Mouse (Mus musculus) pancreas, adult 10 weeks (tissue): ENCODE data around the gene Nacc2. TPM values are rescaled to one million over a fixed set of nuclear protein-coding genes. Genes with fewer than 3 reads are reported as not detected.

Source experiments
- polyA plus RNA-seq: library from polyadenylated mRNA; stranded (reverse); fragments of 350-450 nt; fragmentation: Illumina TruSeq; extraction: RNeasy Lipid Tissue Mini Kit (QIAGEN cat#74804); gene quantifications from one replicate; pipeline ENCODE4 v1.2.3, GENCODE M21; 2015; ENCODE audit warnings: low read depth, low replicate concordance; ENCODE audit not compliant: insufficient read depth

The Nacc2 gene
- 5.5 TPM for polyA plus RNA-seq

DNA sequence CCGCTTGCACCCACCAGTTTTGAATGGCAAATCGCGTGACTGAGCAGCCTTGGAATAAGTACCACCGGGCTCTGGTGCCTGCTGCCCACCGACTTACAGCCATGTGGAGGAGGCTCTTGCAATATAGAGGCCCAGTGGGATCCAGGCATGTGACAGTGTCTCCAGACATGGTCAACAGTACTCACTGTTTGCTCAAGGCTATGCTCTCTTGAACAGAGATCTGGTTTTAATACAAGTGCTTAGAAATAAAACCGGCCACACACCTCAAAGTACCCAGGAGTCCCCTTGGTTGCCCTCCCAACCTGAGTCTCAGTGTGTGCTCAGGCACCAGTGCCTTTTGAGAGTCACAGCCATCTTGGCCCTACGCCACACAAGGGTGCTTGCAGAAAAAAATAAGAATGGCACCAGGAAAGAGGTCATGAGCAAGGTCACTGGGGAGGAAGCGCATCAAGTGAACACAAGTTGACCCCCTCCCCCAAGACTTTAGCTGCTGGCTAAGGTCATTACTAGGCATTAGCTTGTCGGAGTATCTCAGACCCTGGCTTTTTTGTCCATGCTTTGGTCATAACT, at the start of gene Nacc2:
TSS of gene Nacc2 (minus strand) at position 142 of the 570 bp plus-strand sequence.

DNA sequence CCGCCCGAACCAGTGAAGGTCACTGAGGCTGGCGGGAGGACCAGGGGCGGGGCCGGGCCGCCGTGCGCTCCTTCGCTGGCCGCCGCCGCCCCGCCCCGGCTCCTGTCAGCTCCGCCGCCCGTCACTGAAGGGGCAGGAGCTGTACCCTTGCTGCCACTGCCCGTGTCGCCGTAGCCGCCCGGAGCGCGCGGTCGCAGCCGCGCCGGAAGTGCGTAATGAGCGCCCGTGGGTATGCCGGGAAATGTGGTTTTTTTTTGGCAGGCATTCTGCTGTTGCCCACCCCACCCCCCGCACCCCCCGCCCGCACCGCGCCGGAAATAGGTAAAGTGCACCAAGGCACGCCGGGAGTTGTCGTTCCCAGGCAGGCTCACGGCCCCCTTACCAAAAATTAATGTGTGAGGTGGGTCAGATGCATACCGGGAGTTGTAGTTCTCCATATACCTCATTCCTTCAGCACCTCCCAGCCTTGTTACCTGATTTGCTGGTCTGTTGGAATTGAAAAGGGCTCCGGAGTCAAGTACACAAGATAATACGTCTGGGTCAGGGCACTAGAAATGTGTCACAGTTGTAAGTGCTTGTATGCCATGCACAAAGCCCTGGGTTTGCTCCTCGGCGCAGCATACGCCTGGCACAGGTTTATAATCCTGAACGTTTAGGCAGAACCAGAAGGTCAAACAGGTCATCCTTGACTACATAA, 101.3 kb downstream of the Nacc2 start, which contains the start of gene Ubac1:
TSS of gene Ubac1 (minus strand) at position 187 of the 697 bp plus-strand sequence.

Other genes starting within 250 kb of the Nacc2 start
- gene Camsap1, start 139.9 kb downstream of the Nacc2 start, polyA plus RNA-seq = 2.7 TPM
- gene Ubac1, start 101.5 kb downstream of the Nacc2 start, polyA plus RNA-seq = 19.7 TPM
- gene Lhx3, start 85.1 kb upstream of the Nacc2 start, polyA plus RNA-seq = 0.55 TPM
- 15.2 TPM for gene Qsox2, start 114.3 kb upstream of the Nacc2 start, polyA plus RNA-seq
- gene Ccdc187, start 171.3 kb upstream of the Nacc2 start, polyA plus RNA-seq = 0.30 TPM
- 23.9 TPM for gene Gpsm1, start 192.3 kb upstream of the Nacc2 start, polyA plus RNA-seq
- gene Dnlz, start 228.9 kb upstream of the Nacc2 start, polyA plus RNA-seq = 4.9 TPM
- gene Card9, start 237.7 kb upstream of the Nacc2 start, polyA plus RNA-seq = 1.7 TPM